Mouse (Mus musculus): ENCODE data around the gene Hist1h2br.
"Not testable (repeated sequence)": the region's sequence is repeated elsewhere in the genome, so short reads cannot be mapped to it uniquely, and the experiment has no call there.

Gene Hist1h2br

GRCm38 (mm10) chr13:21833461-21833860 lies at the start of gene Hist1h2br, which contains the start of gene Hist1h2ap:
Gene Hist1h2br, plus strand, starts transcription at chr13:21833743.
Gene Hist1h2ap, minus strand, starts transcription at chr13:21833507.
- not testable (repeated sequence) for DNase-seq

GRCm38 (mm10) chr13:21784311-21784710 lies 49.2 kb upstream of the Hist1h2br start:
- DNase-seq, result peak; percentile 20

GRCm38 (mm10) chr13:21786189-21786898 lies 47.2 kb upstream of the Hist1h2br start:
- peak; percentile 40 for DNase-seq

- DNase-seq, result peak; percentile 92
These were observed 46.5 kb upstream of the Hist1h2br start, which contains the start of the genes Hist1h2an and Hist1h2bp for GRCm38 (mm10) chr13:21786899-21787629. Gene Hist1h2an, minus strand, starts transcription at chr13:21787218. Gene Hist1h2bp, plus strand, starts transcription at chr13:21787461.

GRCm38 (mm10) chr13:21787760-21788593 lies 45.6 kb upstream of the Hist1h2br start:
- no peak for DNase-seq

- DNase-seq, result no peak
These were observed 43.6 kb upstream of the Hist1h2br start for GRCm38 (mm10) chr13:21789925-21790324.

GRCm38 (mm10) chr13:21790601-21791283 lies 42.8 kb upstream of the Hist1h2br start:
- DNase-seq, result peak; percentile 13

GRCm38 (mm10) chr13:21795584-21795983 lies 38.0 kb upstream of the Hist1h2br start:
- no peak for DNase-seq

- not testable (repeated sequence) for DNase-seq
These were observed 36.4 kb upstream of the Hist1h2br start for GRCm38 (mm10) chr13:21797163-21797562.

GRCm38 (mm10) chr13:21803058-21803457 lies 30.5 kb upstream of the Hist1h2br start:
- DNase-seq, result not testable (repeated sequence)

- not testable (repeated sequence) for DNase-seq
These were observed 23.5 kb upstream of the Hist1h2br start, which contains the start of the genes Hist1h2bq and Hist1h2ao for GRCm38 (mm10) chr13:21810073-21810472. Gene Hist1h2bq, minus strand, starts transcription at chr13:21810197. Gene Hist1h2ao, plus strand, starts transcription at chr13:21810465.

GRCm38 (mm10) chr13:21811074-21811473 lies 22.5 kb upstream of the Hist1h2br start:
- not testable (repeated sequence) for DNase-seq

GRCm38 (mm10) chr13:21811539-21811938 lies 22.0 kb upstream of the Hist1h2br start, which contains the start of gene Hist1h4m:
Gene Hist1h4m, plus strand, starts transcription at chr13:21811746.
- not testable (repeated sequence) for DNase-seq

GRCm38 (mm10) chr13:21812092-21812491 lies 21.5 kb upstream of the Hist1h2br start:
- DNase-seq, result not testable (repeated sequence)

- DNase-seq, result not testable (repeated sequence)
These were observed 13.3 kb upstream of the Hist1h2br start for GRCm38 (mm10) chr13:21820082-21820890.

GRCm38 (mm10) chr13:21828511-21828910 lies 5.0 kb upstream of the Hist1h2br start:
- DNase-seq, result no peak

- no peak for DNase-seq
These were observed 3.2 kb upstream of the Hist1h2br start for GRCm38 (mm10) chr13:21830344-21830743.

GRCm38 (mm10) chr13:21831418-21832394 lies 1.8 kb upstream of the Hist1h2br start, which contains the start of gene Hist1h4n:
Gene Hist1h4n, minus strand, starts transcription at chr13:21832196.
- DNase-seq, result not testable (repeated sequence)

- DNase-seq, result not testable (repeated sequence)
These were observed 7.0 kb downstream of the Hist1h2br start for GRCm38 (mm10) chr13:21840508-21840907.

- DNase-seq, result not testable (repeated sequence)
These were observed 12.8 kb downstream of the Hist1h2br start for GRCm38 (mm10) chr13:21846356-21846755.
